Mouse (Mus musculus) liver, postnatal 0 days (tissue): ENCODE results near the gene Olfr1378.

Experiments
- CTCF ChIP-seq: sonication (generic); IDR thresholded peaks from 2 replicates; pipeline ENCODE4 v1.5.1; 2016; ENCODE audit warnings: antibody characterized with exemption, low read depth
- EP300 ChIP-seq: IDR thresholded peaks from 2 replicates; pipeline ENCODE4 v1.6.1; 2016; ENCODE audit warnings: antibody characterized with exemption, low read depth, mild to moderate bottlenecking

DNA sequence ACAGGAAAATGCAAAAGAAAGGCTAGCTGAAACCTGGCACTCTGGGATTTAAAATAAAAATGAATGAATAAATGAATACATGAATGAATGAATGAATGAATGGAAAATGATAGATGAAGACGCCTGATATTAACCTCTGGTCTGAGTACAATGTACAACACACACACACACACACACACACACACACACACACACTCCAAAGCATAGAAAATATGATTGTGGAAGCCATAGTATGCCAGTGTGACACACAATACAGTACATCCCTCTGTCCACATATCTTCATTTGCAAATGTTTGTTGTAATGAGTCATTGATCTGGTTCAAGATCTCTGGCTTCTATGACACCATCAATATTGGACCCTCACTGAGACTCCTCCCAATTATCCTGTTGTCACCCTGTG lies 34.3 kb upstream of the Olfr1378 start:
- no peak for TF ChIP-seq CTCF
- no peak for TF ChIP-seq EP300
